Mouse (Mus musculus) thymus, adult 2 months (tissue): ENCODE results near the gene Pfkl.

Experiments
- CTCF ChIP-seq: fragments of 200-500 bp; IDR thresholded peaks from 2 replicates; pipeline ENCODE4 v1.5.1; 2012; ENCODE audit warnings: mild to moderate bottlenecking, control low read depth, low read length, moderate library complexity, borderline replicate concordance; ENCODE audit not compliant: control insufficient read depth, poor library complexity, insufficient read depth; ENCODE audit errors: extremely low read depth
- POLR2A ChIP-seq: fragments of 200-500 bp; IDR thresholded peaks from 2 replicates; pipeline ENCODE4 v1.6.1; 2012; ENCODE audit warnings: mild to moderate bottlenecking, low read length, control low read depth, moderate library complexity; ENCODE audit not compliant: control insufficient read depth, poor library complexity, insufficient read depth; ENCODE audit errors: extremely low read depth

DNA sequence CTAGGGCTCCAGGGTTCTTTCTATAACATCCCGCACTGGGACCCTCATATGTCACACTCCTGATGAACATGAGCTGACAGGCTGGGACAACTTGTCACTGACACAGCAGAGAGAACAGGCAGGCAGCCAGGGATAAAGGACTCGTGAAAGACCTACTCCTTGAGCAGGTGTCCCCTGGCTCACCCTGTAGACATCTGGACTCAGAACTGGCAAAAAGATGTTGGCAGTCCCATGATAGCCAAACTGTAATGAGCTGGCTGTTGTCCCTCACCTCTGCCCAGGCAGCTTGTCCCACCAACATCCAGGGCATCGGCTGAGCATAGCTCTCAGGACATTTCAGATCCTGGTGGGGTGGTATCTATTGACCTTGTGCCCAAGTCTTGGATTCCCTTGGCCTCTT, 14.2 kb downstream of the Pfkl start:
- TF ChIP-seq CTCF, result no peak
- TF ChIP-seq POLR2A, result no peak
